Mouse (Mus musculus): ENCODE measurements around the gene Kel. TPM values are rescaled to one million over a fixed set of nuclear protein-coding genes. Genes with fewer than 3 reads are reported as not detected.

Gene Kel
- polyA plus RNA-seq, 1 experiment from 2014 or later, result 0.19 TPM

DNA sequence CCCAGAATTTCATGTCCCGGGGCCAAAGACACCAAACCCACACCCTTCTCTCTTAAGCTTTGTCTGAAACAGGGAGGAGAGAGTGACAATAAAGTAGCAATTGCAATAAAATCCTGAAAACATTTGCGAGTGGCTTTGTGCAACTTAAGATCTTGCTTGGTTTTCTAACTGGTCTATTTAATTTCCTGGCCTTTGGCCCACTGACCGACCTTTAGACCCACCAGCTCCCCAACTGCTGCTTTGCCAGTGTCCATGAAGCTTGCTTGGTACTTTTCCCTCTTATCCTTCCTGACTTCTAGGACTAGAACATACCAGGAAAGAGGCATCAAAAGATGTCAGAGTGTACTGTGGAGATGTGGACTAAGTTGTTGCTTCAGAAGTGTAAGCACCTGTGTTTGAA, 18.5 kb downstream of the Kel start:
- H3K4me3 ChIP-seq, result no peak overlapping the region
- no peak for ATAC-seq (replicated peaks)

GRCm38 (mm10) chr6:41684911-41685310, 19.2 kb downstream of the Kel start:
- Histone ChIP-seq H3K27me3 (no peaks in the 10 kb centered on the region), H3K36me3 (no peaks in the 10 kb centered on the region), H3K9me3 (no peaks in the 10 kb centered on the region), H3K9ac (replicated peaks) (no peak overlapping the region), H3K4me2 (replicated peaks) (no peak overlapping the region), H3K27ac (replicated peaks) (no peak overlapping the region), H3K4me1 (no peaks in the 10 kb centered on the region), H3K4me3 (no peak overlapping the region)
- WGBS, result 87% methylated on average over 5 of the region's 5 CpGs
- no peak for ATAC-seq (replicated peaks)

More for the DNA sequence above, 18.5 kb downstream of the Kel start:
- H3K27ac ChIP-seq (replicated peaks), result no peak overlapping the region
- no peaks in the 10 kb centered on the region for H3K27me3 ChIP-seq
- WGBS, result 91% methylated on average over 3 of the region's 3 CpGs
- no peak overlapping the region for H3K4me2 ChIP-seq (replicated peaks)
- no peak overlapping the region for H3K9ac ChIP-seq (replicated peaks)
- H3K36me3 ChIP-seq, result no peaks in the 10 kb centered on the region
- H3K4me1 ChIP-seq, result no peaks in the 10 kb centered on the region
- no peaks in the 10 kb centered on the region for H3K9me3 ChIP-seq

GRCm38 (mm10) chr6:41684131-41684530, 20.0 kb downstream of the Kel start, which contains the start of gene Llcfc1:
TSS of gene Llcfc1 (plus strand) at chr6:41684431.
- ATAC-seq (replicated peaks), result no peak
- H3K27me3 ChIP-seq, result no peaks in the 10 kb centered on the region
- H3K9me3 ChIP-seq, result no peaks in the 10 kb centered on the region
- H3K36me3 ChIP-seq, result no peaks in the 10 kb centered on the region
- no peak within 1 kb of the TSS for H3K27ac ChIP-seq (replicated peaks)
- no peaks in the 10 kb centered on the region for H3K4me1 ChIP-seq
- H3K4me3 ChIP-seq, result no peak within 1 kb of the TSS
- no peak within 1 kb of the TSS for H3K4me2 ChIP-seq (replicated peaks)
- 85% methylated on average over 2 of the region's 2 CpGs for WGBS
- H3K9ac ChIP-seq (replicated peaks), result no peak within 1 kb of the TSS

DNA sequence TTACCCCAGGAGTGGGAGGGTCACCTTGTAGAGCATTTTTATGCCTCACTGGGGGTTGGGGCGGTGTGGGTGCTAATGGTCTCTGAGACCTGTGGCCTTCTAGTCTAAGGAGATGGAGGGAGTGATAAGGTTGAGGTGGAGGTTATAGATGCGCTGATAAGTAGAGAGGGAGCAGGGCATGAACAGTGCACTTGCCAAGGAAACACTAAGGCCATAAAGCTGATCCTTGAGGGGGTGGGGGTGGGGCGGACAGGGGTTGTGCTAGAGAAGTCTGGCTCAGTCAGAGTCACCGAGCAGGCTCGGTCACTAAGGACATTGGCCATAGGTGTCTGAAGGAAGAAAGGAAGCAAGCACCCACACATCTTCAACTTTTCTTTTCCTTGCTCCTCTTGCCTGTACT, 22.5 kb downstream of the Kel start:
- no peaks in the 10 kb centered on the region for H3K9me3 ChIP-seq
- no peak for ATAC-seq (replicated peaks)
- WGBS, result 91% methylated on average over 5 of the region's 5 CpGs
- H3K4me2 ChIP-seq (replicated peaks), result no peak overlapping the region
- no peaks in the 10 kb centered on the region for H3K4me1 ChIP-seq
- no peak overlapping the region for H3K4me3 ChIP-seq
- H3K9ac ChIP-seq (replicated peaks), result no peak overlapping the region
- no peak overlapping the region for H3K27ac ChIP-seq (replicated peaks)
- H3K27me3 ChIP-seq, result no peaks in the 10 kb centered on the region
- H3K36me3 ChIP-seq, result no peaks in the 10 kb centered on the region

DNA sequence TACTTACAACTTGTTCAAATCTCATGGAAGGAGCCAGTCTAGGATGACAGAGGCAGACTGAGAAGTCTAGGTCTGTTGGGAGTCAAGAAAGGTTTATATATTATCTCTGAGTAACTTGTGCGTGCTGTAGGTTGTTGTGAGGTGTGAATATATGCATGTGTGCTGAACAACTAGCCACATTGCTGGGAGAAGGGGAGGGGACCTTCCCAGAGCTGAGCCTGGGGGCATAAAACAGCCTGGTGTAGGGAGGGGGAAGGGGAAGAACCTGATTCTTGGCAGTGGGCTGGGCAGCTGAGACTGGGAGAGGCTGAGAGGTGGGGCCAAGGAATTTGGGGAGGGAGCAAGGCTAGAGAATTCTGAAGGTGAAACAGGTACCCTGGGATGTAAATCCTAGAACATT, 23.5 kb downstream of the Kel start, which contains the start of gene Trpv5:
Gene Trpv5 (minus strand): TSS at position 101 of the 400 bp plus-strand sequence.
- Histone ChIP-seq H3K27me3 (no peaks in the 10 kb centered on the region), H3K9ac (replicated peaks) (no peak within 1 kb of the TSS), H3K4me2 (replicated peaks) (no peak within 1 kb of the TSS), H3K4me1 (no peaks in the 10 kb centered on the region), H3K4me3 (no peak within 1 kb of the TSS), H3K27ac (replicated peaks) (no peak within 1 kb of the TSS), H3K9me3 (no peaks in the 10 kb centered on the region), H3K36me3 (no peaks in the 10 kb centered on the region)
- ATAC-seq (replicated peaks), result no peak
- WGBS, result 84% methylated on average over 1 of the region's 1 CpGs

- no peaks in the 10 kb centered on the region for H3K9me3 ChIP-seq
- no peak overlapping the region for H3K27ac ChIP-seq (replicated peaks)
- no peak for ATAC-seq (replicated peaks)
- no peaks in the 10 kb centered on the region for H3K36me3 ChIP-seq
- 89% methylated on average over 2 of the region's 2 CpGs for WGBS
- H3K9ac ChIP-seq (replicated peaks), result no peak overlapping the region
- H3K4me2 ChIP-seq (replicated peaks), result no peak overlapping the region
- no peaks in the 10 kb centered on the region for H3K4me1 ChIP-seq
- H3K27me3 ChIP-seq, result no peaks in the 10 kb centered on the region
- H3K4me3 ChIP-seq, result no peak overlapping the region
Observed at GRCm38 (mm10) chr6:41676530-41676929, 27.6 kb downstream of the Kel start.

- Histone ChIP-seq H3K27me3 (no peaks in the 10 kb centered on the region), H3K9ac (replicated peaks) (no peak overlapping the region), H3K36me3 (no peaks in the 10 kb centered on the region), H3K4me1 (no peaks in the 10 kb centered on the region), H3K27ac (replicated peaks) (no peak overlapping the region), H3K4me3 (no peak overlapping the region), H3K4me2 (replicated peaks) (no peak overlapping the region), H3K9me3 (no peaks in the 10 kb centered on the region)
- ATAC-seq (replicated peaks), result no peak
- WGBS, result 29% methylated on average over 2 of the region's 2 CpGs
Observed at GRCm38 (mm10) chr6:41662320-41662719, 41.8 kb downstream of the Kel start.

DNA sequence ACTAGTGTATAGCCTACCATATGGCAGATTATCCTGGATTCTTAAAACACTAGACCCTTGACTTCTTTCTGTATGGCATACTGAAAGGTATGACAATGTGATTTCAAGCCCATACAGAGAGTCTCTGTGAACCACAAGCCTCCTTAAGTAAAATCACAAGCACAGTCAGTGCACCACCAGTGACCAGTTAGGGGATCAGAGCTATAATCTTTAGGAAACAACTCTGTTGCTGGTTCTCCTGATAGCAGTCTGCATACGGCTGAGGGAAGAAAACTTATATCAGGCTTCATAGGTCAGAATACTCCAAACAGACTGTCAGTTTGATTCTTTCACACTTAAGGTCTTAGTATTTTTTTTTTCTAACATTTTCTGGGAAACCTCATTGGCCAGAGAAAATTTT, 45.7 kb downstream of the Kel start:
- Histone ChIP-seq H3K4me1 (no peaks in the 10 kb centered on the region), H3K4me3 (no peak overlapping the region), H3K4me2 (replicated peaks) (no peak overlapping the region), H3K36me3 (no peaks in the 10 kb centered on the region), H3K9ac (replicated peaks) (no peak overlapping the region), H3K9me3 (no peaks in the 10 kb centered on the region), H3K27ac (replicated peaks) (no peak overlapping the region), H3K27me3 (no peaks in the 10 kb centered on the region)
- 88% methylated on average over 1 of the region's 1 CpGs for WGBS
- no peak for ATAC-seq (replicated peaks)

GRCm38 (mm10) chr6:41654648-41655047, 49.5 kb downstream of the Kel start:
- Histone ChIP-seq H3K9ac (replicated peaks) (no peak overlapping the region), H3K27me3 (no peaks in the 10 kb centered on the region), H3K9me3 (no peaks in the 10 kb centered on the region), H3K4me1 (no peaks in the 10 kb centered on the region), H3K27ac (replicated peaks) (no peak overlapping the region), H3K36me3 (no peaks in the 10 kb centered on the region), H3K4me3 (no peak overlapping the region), H3K4me2 (replicated peaks) (no peak overlapping the region)
- no peak for ATAC-seq (replicated peaks)
- WGBS, result 88% methylated on average over 8 of the region's 8 CpGs

DNA sequence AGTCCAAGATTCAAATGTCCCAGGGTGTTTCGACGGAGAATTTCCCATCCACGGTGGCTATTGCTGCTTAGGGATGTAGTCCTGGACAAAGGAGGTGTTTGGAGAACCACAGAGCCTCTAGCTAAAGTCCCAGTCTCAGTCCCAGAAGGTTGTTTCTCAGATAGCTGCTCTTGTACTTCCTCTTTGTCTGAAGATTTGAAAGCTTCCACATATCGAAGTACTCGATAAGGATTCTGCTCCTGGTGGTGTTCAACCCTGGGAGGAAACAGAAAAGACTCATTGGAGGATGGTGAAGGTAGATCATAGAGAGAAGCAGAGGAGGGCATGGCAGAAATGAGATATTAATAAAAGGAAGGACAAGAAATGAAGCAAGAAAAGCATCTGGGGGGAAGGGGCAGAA, 51.0 kb downstream of the Kel start:
- no peak overlapping the region for H3K4me3 ChIP-seq
- 98% methylated on average over 5 of the region's 5 CpGs for WGBS
- ATAC-seq (replicated peaks), result no peak
- H3K9me3 ChIP-seq, result no peaks in the 10 kb centered on the region
- no peak overlapping the region for H3K9ac ChIP-seq (replicated peaks)
- no peak overlapping the region for H3K27ac ChIP-seq (replicated peaks)
- H3K4me2 ChIP-seq (replicated peaks), result no peak overlapping the region
- H3K36me3 ChIP-seq, result no peaks in the 10 kb centered on the region
- H3K4me1 ChIP-seq, result no peaks in the 10 kb centered on the region
- H3K27me3 ChIP-seq, result no peaks in the 10 kb centered on the region

- ATAC-seq (replicated peaks), result no peak
- no peak overlapping the region for H3K9ac ChIP-seq (replicated peaks)
- no peaks in the 10 kb centered on the region for H3K36me3 ChIP-seq
- H3K27ac ChIP-seq (replicated peaks), result no peak overlapping the region
- H3K27me3 ChIP-seq, result no peaks in the 10 kb centered on the region
- H3K4me3 ChIP-seq, result no peak overlapping the region
- H3K4me1 ChIP-seq, result no peaks in the 10 kb centered on the region
- no peak overlapping the region for H3K4me2 ChIP-seq (replicated peaks)
- no peaks in the 10 kb centered on the region for H3K9me3 ChIP-seq
Observed at GRCm38 (mm10) chr6:41646672-41647071, 57.5 kb downstream of the Kel start.

- H3K4me2 ChIP-seq (replicated peaks), result no peak overlapping the region
- ATAC-seq (replicated peaks), result no peak
- no peak overlapping the region for H3K9ac ChIP-seq (replicated peaks)
- no peaks in the 10 kb centered on the region for H3K36me3 ChIP-seq
- H3K4me3 ChIP-seq, result no peak overlapping the region
- no peaks in the 10 kb centered on the region for H3K9me3 ChIP-seq
- 79% methylated on average over 3 of the region's 3 CpGs for WGBS
- no peaks in the 10 kb centered on the region for H3K4me1 ChIP-seq
- H3K27me3 ChIP-seq, result no peaks in the 10 kb centered on the region
- no peak overlapping the region for H3K27ac ChIP-seq (replicated peaks)
Observed at GRCm38 (mm10) chr6:41646220-41646619, 57.9 kb downstream of the Kel start.

GRCm38 (mm10) chr6:41643227-41643626, 60.9 kb downstream of the Kel start:
- Histone ChIP-seq H3K9ac (replicated peaks) (no peak overlapping the region), H3K9me3 (no peaks in the 10 kb centered on the region), H3K4me2 (replicated peaks) (no peak overlapping the region), H3K27me3 (no peaks in the 10 kb centered on the region), H3K36me3 (no peaks in the 10 kb centered on the region), H3K4me1 (no peaks in the 10 kb centered on the region), H3K27ac (replicated peaks) (no peak overlapping the region), H3K4me3 (no peak overlapping the region)
- no peak for ATAC-seq (replicated peaks)
- WGBS, result 96% methylated on average over 3 of the region's 3 CpGs
